Mouse (Mus musculus) ovary, postnatal 14 days (tissue): Measurements from ENCODE around the gene Fignl2.

Source experiments
- DNase-seq: peaks from one replicate; pipeline ENCODE4 v3.0.0; 2022; ENCODE audit warnings: low spot score

The Fignl2 gene

DNA sequence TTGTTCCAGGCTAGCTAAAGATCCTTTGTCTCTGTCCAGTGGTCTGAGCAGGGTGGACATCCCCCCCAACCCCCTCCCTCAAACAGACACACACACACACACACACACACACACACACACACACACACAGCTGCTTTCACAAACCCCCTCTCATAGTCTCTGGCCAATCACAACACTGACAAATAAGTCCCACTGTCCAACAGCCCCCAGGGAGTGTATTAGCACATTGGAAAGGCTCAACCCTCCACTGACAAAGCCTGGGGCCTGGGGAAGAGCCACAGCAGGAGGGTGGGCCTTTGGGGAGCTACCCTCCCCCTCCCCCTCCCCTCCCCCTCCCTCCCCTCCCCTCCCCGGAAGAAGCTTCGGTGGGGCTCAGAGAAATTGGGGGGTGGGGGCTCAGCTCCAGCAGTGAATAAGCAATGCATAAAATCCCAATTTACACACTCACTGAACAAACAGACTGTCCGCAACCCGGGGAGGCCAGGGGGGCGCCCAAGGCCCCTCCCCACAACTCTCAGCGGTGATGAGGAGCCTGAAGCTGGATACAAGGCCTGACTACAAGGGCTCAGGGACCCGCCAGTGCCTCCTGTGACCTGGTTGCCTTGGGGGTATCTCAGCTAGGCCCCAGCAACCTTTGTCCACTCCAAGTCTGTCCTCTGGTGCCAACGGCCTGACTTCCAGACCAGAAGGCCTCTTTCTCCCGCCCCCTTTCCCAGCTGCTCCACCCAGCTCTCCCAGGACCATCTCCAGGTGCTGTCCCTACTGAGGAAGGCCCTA is 11.3 kb downstream of the Fignl2 start:
- no peak for DNase-seq

GRCm38 (mm10) chr15:101066364-101066847 is 12.0 kb downstream of the Fignl2 start:
- DNase-seq = no peak

DNA sequence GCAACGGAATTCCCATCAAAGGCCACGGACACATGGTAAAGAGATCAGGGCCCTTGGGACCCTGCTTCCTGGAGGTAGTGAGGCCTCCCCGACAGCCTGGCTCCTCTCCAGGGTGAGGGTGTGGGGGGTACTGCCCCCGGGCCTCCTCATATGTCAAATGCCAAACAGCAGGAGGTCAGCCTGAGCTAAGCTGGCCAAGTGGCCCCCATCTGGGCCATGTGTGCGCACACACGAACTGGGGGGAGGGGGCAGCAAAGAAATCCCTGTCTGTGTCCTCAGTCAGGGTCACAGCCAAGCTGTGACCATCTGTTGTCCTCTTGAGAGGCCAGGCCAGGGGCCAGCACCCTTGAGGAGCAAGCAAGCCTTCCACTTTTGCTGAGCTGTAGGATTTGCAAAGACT is 13.3 kb downstream of the Fignl2 start:
- DNase-seq = no peak

- DNase-seq = no peak
These were observed 18.0 kb downstream of the Fignl2 start for GRCm38 (mm10) chr15:101060280-101060852.

DNA sequence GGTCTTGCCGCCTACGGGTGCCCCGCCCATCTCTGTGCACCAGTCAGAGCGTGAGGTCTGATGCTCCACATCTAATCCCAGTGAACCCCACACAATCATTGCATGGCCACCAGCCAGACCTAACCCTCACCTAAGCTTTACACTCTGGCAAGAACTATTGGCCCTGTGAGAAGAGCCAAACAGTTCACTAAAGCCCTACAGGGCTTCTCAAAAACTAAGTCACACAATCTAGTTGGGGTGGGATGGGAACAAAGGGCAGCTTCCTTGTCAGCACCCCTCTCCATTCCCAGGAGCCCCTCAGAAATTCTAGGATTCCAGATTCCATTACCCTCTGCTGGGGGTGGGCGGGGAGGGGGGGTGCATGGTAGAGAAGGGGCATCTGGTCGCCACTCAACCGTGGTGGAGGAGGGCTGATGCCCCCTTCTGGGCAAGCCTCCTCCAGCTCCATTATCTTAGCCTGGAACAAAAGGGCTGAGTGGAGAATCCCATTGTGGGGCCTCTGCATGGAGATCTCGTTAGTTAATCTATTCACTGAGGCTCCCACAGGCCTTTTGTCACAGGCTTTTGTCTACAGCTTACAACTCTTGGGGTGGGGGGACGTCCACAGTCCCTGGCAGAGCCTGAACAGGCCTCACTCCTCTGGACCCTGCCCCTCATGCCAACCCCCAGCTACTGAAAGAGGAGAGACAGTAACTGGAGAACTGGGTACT is 18.6 kb downstream of the Fignl2 start:
- no peak for DNase-seq

DNA sequence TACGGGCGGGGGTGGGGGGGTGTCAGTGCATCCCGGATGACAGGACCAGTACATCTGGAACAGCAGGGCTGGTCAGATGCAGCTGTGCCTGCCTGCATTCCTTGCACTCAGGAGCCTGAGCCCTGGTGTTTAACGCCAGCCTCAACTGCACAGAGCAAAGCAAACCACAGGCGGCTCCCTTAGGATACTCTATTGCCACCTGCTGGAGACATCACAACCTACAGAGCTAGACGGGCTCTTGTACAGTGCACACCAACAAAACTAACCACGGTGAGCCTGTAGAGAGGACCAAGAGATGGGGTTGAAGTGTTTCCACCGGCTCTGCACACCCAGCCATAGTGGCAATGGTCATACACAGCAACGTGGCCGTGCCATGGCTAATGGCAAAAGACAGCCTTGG is 22.1 kb downstream of the Fignl2 start:
- DNase-seq = no peak

DNA sequence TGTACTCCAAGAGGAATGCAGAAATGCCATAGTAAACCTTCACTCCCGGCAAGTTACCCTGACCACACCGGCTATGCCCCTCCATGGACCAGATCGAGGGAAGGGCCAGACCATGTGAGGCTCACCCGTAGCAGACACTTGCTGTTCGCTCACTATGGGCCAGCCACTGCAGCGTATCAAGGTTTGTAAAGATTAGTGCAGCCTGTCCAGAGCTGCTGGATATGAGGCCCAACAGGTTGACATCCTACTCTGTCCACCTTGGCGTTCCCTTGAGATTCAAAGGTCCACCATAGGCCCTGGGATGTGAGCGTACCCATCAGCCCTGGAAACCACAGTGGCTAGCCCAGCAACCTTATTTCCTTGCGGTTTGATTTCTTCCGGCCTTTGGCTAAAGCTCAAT is 23.8 kb downstream of the Fignl2 start:
- DNase-seq = no peak

- DNase-seq = no peak
These were observed 24.4 kb downstream of the Fignl2 start for GRCm38 (mm10) chr15:101053832-101054459.

GRCm38 (mm10) chr15:101052560-101053501 is 25.5 kb downstream of the Fignl2 start:
- DNase-seq = no peak

DNA sequence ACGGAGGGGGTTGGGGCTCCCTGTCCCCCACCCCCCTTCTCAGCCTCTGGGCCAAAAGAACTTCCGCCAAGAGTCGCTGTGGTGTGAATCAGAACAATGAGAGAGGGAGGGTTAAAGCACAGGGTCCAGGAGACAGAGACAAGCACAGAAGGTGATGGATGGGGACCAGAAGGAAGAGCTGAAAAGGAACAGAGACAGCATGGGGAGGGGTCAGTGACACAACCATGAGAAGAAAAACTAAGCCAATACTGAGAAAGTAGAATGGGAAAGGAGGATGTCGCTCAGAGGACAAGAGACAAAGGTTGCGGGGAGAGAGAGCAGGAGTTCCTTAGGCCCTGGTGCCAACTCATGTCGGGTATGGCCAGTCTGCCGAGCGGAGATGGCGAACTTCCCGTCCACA is 26.5 kb downstream of the Fignl2 start:
- DNase-seq = no peak

DNA sequence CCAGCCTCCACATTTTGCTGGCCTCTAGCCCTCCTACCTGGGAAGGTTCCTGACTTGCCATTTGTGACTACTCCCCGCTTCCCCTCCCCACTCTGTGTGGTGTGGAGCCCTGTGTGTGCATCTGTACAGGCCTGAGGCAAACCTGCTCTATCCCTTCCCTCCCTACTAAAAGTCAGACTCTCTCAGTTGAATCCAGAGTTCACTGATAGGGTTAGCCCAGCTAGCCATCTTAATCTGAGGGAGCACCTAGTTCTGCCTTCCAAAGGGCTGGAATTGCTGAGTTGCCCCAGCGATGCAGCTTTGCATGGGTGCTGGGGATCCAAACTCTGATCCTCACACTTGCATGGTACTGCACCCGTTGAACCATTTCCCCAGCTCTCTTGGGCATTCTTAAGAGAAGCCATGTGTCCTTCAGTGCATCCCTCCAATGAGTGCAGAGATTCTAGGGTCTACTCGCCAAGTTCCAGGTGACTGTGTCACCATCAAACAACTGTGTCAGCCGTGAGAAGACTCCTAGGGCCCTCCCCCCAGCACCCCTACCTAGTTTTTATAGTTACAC is 29.9 kb downstream of the Fignl2 start:
- no peak for DNase-seq

- DNase-seq = no peak
These were observed 31.2 kb downstream of the Fignl2 start, which contains the start of gene Gm47841 for GRCm38 (mm10) chr15:101047194-101047555. Gene Gm47841 (minus strand): TSS chr15:101047397.

GRCm38 (mm10) chr15:101046527-101047193 is 31.7 kb downstream of the Fignl2 start:
- peak; percentile 34 for DNase-seq

DNA sequence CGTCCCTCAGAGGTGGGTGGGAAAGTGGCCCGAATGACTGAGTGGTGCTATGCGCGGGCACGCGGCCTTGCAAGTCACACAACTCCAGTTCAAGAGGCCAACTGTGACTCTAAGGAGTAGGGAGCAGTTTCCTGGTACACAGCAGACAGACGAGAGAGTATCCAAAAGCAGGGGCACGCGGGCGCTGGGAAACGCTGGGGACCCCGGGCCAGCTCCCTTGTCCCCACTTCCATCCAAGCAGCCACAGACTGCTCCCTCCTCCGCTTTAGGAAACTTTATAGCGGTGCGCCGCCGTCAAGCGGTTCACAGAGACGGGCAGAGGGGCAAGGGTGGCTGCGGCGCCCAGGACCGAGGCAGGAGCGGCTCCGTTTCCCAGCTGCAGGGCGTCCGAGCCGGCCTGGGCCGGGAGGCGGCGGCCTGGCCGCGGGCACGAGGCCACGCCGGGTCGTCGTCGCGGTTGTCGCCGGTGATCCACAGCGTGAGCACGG is 32.3 kb downstream of the Fignl2 start:
- DNase-seq = no peak

GRCm38 (mm10) chr15:101044531-101044930 is 33.8 kb downstream of the Fignl2 start:
- DNase-seq = no peak

DNA sequence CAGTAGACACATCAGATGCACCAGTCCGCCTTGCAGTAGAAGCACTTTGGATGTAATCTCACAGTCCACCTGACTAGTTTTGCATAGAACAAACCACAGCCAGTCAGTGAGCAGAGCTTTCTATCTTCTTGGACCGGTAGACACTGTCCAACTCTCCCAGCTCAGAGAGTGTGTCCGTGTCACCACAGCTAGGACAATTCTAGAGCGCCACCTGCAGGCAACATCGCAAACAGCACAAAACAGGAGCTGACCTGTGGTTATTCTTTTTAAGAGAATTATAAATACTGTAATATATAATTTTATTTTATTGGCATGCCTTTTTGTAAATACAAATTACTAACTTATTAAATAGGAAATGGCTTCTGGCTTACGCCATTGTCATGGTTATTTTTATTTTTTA is 35.8 kb downstream of the Fignl2 start:
- DNase-seq = peak; percentile 51

- no peak for DNase-seq
These were observed 36.4 kb downstream of the Fignl2 start for GRCm38 (mm10) chr15:101041966-101042365.

GRCm38 (mm10) chr15:101039651-101040050 is 38.7 kb downstream of the Fignl2 start:
- DNase-seq = no peak

DNA sequence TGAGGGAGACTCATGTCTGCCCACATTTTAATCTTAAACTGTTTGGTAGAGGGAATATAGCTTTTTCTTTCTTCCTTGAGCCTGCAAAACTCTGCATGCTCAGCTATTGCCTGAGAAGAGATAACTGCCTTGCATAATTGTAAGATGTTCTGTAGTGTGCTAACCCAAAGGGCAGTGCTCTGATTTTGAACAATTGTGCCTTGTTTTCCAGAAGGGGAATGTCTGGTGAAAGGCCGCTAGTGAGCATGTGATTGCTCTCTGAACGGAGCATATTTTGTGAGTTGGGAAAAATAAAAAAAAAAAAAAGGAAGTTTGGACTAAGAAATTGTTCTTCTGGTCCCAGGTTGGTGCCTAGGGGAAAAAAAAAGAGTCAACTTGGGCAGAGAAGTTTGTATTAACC is 49.4 kb downstream of the Fignl2 start:
- no peak for DNase-seq

DNA sequence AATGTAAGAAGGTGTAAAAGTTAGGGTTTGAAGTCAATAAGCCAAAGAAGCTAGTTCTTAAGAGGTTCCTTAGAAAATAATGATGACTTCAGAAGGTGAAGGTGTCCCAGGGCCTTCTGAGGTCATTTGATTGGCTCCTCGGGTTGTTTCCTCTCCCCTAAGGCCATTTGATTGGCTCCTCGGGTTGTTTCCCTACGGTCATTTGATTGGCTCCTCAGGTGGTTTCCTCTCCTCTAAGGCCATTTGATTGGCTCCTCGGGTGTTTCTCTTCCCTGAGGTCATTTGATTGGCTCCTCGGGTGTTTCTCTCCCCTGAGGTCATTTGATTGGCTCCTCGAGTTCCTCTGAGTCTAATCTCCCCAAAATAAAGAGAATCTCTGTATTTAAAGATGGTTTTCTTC is 67.0 kb downstream of the Fignl2 start:
- no peak for DNase-seq
